Mouse (Mus musculus) bone marrow, adult 2 months (tissue): Measurements from ENCODE around the gene Pcsk5. TPM values are rescaled to one million over a fixed set of nuclear protein-coding genes. Genes with fewer than 3 reads are reported as not detected.
"Not testable (repeated sequence)": the region's sequence is repeated elsewhere in the genome, so short reads cannot be mapped to it uniquely, and the experiment has no call there.

Experiments
- H3K27ac ChIP-seq: fragments of 200-500 bp; 2 replicates; pipeline ENCODE4 v1.5.1; 2012; ENCODE audit warnings: low read depth, mild to moderate bottlenecking, control low read depth, inconsistent platforms, low read length; ENCODE audit not compliant: control insufficient read depth, poor library complexity, insufficient read depth
- H3K4me1 ChIP-seq: fragments of 200-500 bp; 2 replicates; pipeline ENCODE4 v1.6.1; 2011; ENCODE audit warnings: low read length; ENCODE audit not compliant: control insufficient read depth, insufficient read depth
- H3K4me3 ChIP-seq: fragments of 200-500 bp; replicated peaks from 2 replicates; pipeline ENCODE3; 2011; ENCODE audit warnings: mild to moderate bottlenecking, low read depth, low read length, control low read depth; ENCODE audit not compliant: control insufficient read depth
- CTCF ChIP-seq: fragments of 200-500 bp; IDR thresholded peaks from 2 replicates; pipeline ENCODE4 v1.5.1; 2011; ENCODE audit warnings: low read length, control low read depth; ENCODE audit not compliant: control insufficient read depth, insufficient read depth
- POLR2A ChIP-seq: fragments of 200-500 bp; IDR thresholded peaks from 2 replicates; pipeline ENCODE4 v1.6.1; 2011; ENCODE audit warnings: low read depth, mild to moderate bottlenecking, control low read depth, low read length, borderline replicate concordance; ENCODE audit not compliant: control insufficient read depth
- WGBS: fragments of 180-500 bp; shearing (Covaris S2); methylation state at CpG from one replicate; pipeline ENCODE4 v1.1.7; 2018; 5-methylcytosine and 5-hydroxymethylcytosine counted together
- polyA plus RNA-seq: library from polyadenylated mRNA; stranded (reverse); fragments of >200 nt; gene quantifications from 2 replicates; pipeline ENCODE4 v1.2.4, GENCODE M21; 2011; ENCODE audit warnings: low replicate concordance; ENCODE audit not compliant: missing spikeins, insufficient read depth, insufficient read length

The Pcsk5 gene
- polyA plus RNA-seq, 1 experiment: 0.90 TPM

DNA sequence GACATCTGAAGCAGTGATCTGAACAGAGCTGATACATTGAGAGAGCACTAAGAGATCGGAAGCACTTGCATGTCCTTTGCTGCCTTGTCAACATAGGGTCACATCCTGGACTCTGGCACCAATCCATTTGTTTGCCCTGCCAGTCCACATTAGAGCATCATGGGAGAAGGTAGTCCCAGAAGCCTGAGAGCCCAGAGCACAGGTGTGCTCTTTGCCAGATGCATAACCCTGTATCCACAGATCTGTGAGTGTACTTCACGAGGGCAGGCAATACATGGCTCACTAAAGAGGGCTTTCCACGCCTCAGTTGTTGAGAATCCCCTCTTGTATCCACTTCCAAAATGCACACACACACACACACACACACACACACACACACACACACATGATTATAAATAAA lies 346.1 kb downstream of the Pcsk5 start:
- TF ChIP-seq CTCF (no peak), POLR2A (no peak)
- H3K4me3 ChIP-seq: no peak overlapping the region
- H3K27ac ChIP-seq: no peak overlapping the region
- 80% methylated on average over 3 of the region's 3 CpGs for WGBS
- no peaks in the 10 kb centered on the region for H3K4me1 ChIP-seq

- Histone ChIP-seq H3K4me1 (no peaks in the 10 kb centered on the region), H3K27ac (no peak overlapping the region), H3K4me3 (no peak overlapping the region)
- no peak for TF ChIP-seq POLR2A
- no peak for TF ChIP-seq CTCF
- WGBS: 58% methylated on average over 3 of the region's 3 CpGs
Measured at GRCm38 (mm10) chr19:17489866-17490141, 347.6 kb downstream of the Pcsk5 start.

- Histone ChIP-seq H3K27ac (no peak overlapping the region), H3K4me1 (no peaks in the 10 kb centered on the region), H3K4me3 (no peak overlapping the region)
- TF ChIP-seq CTCF: no peak
- 69% methylated on average over 17 of the region's 17 CpGs for WGBS
Measured at GRCm38 (mm10) chr19:17489041-17489865, 348.2 kb downstream of the Pcsk5 start.

DNA sequence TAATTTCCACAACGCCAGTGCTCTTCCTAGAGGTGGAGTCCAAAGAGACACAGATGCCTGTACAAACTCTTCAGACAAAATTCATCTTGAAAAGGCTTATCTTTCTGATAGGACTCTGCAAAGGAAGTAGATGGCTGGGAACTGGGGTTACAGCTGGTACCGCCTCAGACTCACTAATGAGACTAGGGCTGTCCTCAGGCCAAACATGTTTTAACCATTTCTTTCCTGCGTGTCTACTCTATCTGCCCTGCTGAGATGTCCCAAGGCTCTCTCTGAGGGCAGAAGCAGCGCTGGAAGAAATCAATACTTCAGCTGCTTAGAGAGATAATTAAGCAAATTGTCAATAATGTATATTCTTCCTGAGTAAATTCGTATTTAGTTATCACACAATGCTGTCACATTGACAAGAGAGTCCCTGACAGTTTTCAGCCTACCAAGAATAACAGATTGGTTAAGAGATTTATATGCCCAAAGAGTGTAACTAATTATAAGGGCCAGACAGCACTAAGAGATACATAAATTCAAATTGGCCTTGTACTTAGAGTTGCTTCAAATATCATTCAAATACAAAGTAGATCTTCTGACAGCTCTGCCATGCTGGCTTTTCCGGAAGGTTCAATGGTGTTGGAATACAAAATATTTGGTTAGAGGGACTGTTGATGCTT lies 355.2 kb downstream of the Pcsk5 start:
- TF ChIP-seq POLR2A: no peak
- TF ChIP-seq CTCF: no peak
- Histone ChIP-seq H3K4me3 (no peak overlapping the region), H3K27ac (no peak overlapping the region), H3K4me1 (no peaks in the 10 kb centered on the region)
- WGBS: 68% methylated on average over 6 of the region's 6 CpGs

DNA sequence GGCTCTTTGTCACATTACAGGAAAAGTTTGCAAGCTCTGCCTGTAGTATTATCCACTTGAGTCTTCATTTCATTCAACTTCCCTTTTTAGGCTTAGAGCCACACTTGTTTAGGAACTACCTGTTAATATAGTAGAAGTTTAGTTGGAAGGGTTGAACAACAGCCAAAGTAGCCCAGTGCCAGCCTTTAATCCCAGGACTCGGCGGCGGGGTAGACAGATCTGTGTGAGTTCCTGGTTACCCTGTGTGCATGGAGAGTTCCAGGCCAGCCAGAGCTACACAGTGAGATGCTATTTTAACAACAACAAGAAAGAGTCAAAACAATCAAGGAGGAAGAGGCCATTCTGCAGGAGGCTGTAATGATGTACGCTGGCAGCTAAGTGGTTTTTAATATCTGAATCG lies 358.0 kb downstream of the Pcsk5 start:
- no peak for TF ChIP-seq POLR2A
- H3K4me3 ChIP-seq: no peak overlapping the region
- H3K4me1 ChIP-seq: no peaks in the 10 kb centered on the region
- no peak overlapping the region for H3K27ac ChIP-seq
- 82% methylated on average over 5 of the region's 5 CpGs for WGBS

GRCm38 (mm10) chr19:17476021-17476420 lies 361.4 kb downstream of the Pcsk5 start:
- H3K27ac ChIP-seq: no peak overlapping the region
- H3K4me1 ChIP-seq: no peaks in the 10 kb centered on the region
- H3K4me3 ChIP-seq: no peak overlapping the region
- no peak for TF ChIP-seq CTCF
- no peak for TF ChIP-seq POLR2A
- WGBS: 82% methylated on average over 5 of the region's 5 CpGs

DNA sequence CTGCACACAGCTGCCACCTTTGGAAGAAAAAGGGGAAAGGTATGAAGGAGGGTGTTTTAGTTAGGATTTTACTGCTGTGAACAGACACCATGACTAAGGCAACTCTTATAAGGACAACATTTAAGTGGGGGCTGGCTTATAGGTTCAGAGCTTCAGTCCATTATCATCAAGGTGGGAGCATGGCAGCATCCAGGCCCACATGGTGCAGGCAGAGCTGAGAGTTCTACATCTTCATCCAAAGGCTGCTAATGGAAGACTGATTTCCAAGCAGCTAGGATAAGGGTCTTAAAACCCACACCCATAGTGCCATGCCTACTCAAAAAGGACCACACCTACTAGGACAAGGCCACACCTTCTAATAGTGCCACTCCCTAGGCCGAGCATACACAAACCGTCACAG lies 364.3 kb downstream of the Pcsk5 start:
- not testable (repeated sequence) for H3K27ac ChIP-seq, H3K4me3 ChIP-seq, H3K4me1 ChIP-seq
- 80% methylated on average over 2 of the region's 2 CpGs for WGBS

GRCm38 (mm10) chr19:17471861-17472260 lies 365.6 kb downstream of the Pcsk5 start:
- Histone ChIP-seq H3K4me1 (no peaks in the 10 kb centered on the region), H3K27ac (no peak overlapping the region), H3K4me3 (no peak overlapping the region)
- 70% methylated on average over 7 of the region's 7 CpGs for WGBS
- TF ChIP-seq POLR2A: no peak
- TF ChIP-seq CTCF: no peak

GRCm38 (mm10) chr19:17471196-17471595 lies 366.2 kb downstream of the Pcsk5 start:
- Histone ChIP-seq H3K4me1 (no peaks in the 10 kb centered on the region), H3K27ac (no peak overlapping the region), H3K4me3 (no peak overlapping the region)
- 69% methylated on average over 4 of the region's 4 CpGs for WGBS
- no peak for TF ChIP-seq POLR2A
- TF ChIP-seq CTCF: no peak
